Mouse (Mus musculus): ENCODE measurements at regions not wholly inside any gene's neighbourhood (a gene's known extent, or its start where the extent isn't known, plus 50 kb on each side); places are given as distances from the start of the nearest gene placed in this dataset.

DNA sequence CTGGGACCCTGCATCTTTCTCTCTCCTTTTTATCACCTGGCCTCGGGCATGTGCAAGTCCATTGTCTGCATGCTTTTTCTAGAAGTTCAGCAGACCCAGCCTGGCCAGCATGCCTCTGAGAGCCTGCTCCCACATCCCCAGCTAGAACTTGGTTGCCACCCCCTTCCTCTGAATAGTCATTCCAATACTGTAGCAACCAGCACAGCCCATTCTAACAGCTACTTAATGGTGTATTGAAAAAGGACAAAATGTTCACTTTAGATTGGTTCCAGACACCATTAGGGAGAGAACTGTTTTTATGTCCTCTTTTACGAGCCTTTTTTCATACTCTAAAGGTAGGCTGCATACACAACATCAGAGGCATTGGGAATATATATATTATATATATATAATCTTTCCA, 53.2 kb upstream of the Osbpl3 start:
- DNase-seq (ENCODE audit: extremely low read depth, low read depth) = no peak

DNA sequence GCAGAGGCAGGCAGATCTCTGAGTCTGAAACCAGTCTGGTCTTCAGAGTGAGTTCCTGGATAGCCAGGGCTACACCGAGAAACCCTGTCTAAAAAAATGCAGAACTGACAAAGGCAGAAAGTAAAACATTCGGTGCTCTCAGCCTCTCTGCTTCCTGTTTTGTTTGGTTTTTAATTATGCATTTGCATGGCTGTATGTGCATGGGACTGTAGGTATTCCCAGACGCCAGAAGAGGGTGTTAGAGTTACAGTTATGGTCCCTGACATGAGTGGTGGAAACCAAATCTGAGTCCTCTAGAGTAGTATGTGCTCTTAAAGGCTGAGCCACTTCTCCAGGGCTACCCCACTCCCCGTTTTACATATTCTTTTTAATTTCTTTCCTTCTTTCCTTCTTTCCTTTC, 51.5 kb upstream of the Osbpl3 start:
- DNase-seq (ENCODE audit: extremely low read depth, low read depth) = peak; percentile 16
